Mouse (Mus musculus): ENCODE results near the gene Fut8. TPM values are rescaled to one million over a fixed set of nuclear protein-coding genes. Genes with fewer than 3 reads are reported as not detected.

The Fut8 gene
- polyA plus RNA-seq, 1 experiment from 2014 or later: 64.8 TPM

GRCm38 (mm10) chr12:77292375-77293258, 54.7 kb downstream of the Fut8 start:
- Histone ChIP-seq H3K9me3 (no peaks in the 10 kb centered on the region), H3K4me1 (no peaks in the 10 kb centered on the region), H3K27me3 (replicated peaks) (no peaks in the 10 kb centered on the region), H3K27ac (no peak overlapping the region), H3K9ac (no peak overlapping the region), H3K4me2 (no peak overlapping the region), H3K36me3 (replicated peaks) (no peaks in the 10 kb centered on the region), H3K4me3 (no peak overlapping the region)
- ATAC-seq (replicated peaks): no peak
- WGBS: 69% methylated on average over 4 of the region's 4 CpGs

GRCm38 (mm10) chr12:77296119-77296518, 58.2 kb downstream of the Fut8 start:
- WGBS: 79% methylated on average over 1 of the region's 1 CpGs
- ATAC-seq (replicated peaks): no peak
- peaks cover 5% of the 10 kb centered on the region for H3K4me1 ChIP-seq
- no peak overlapping the region for H3K4me2 ChIP-seq
- H3K36me3 ChIP-seq (replicated peaks): no peaks in the 10 kb centered on the region
- no peak overlapping the region for H3K9ac ChIP-seq
- H3K27ac ChIP-seq: no peak overlapping the region
- no peak overlapping the region for H3K4me3 ChIP-seq
- no peaks in the 10 kb centered on the region for H3K27me3 ChIP-seq (replicated peaks)
- no peaks in the 10 kb centered on the region for H3K9me3 ChIP-seq

- no peak overlapping the region for H3K27ac ChIP-seq
- no peaks in the 10 kb centered on the region for H3K9me3 ChIP-seq
- H3K4me1 ChIP-seq: peaks cover 5% of the 10 kb centered on the region
- no peak overlapping the region for H3K4me3 ChIP-seq
- no peak for ATAC-seq (replicated peaks)
- H3K36me3 ChIP-seq (replicated peaks): no peaks in the 10 kb centered on the region
- no peak overlapping the region for H3K9ac ChIP-seq
- H3K27me3 ChIP-seq (replicated peaks): no peaks in the 10 kb centered on the region
- H3K4me2 ChIP-seq: no peak overlapping the region
- 89% methylated on average over 4 of the region's 4 CpGs for WGBS
Measured at GRCm38 (mm10) chr12:77297114-77297513, 59.2 kb downstream of the Fut8 start.

GRCm38 (mm10) chr12:77297858-77298257, 59.9 kb downstream of the Fut8 start:
- Histone ChIP-seq H3K4me1 (peaks cover 5% of the 10 kb centered on the region), H3K27me3 (replicated peaks) (no peaks in the 10 kb centered on the region), H3K36me3 (replicated peaks) (no peaks in the 10 kb centered on the region), H3K9ac (no peak overlapping the region), H3K4me3 (no peak overlapping the region), H3K9me3 (no peaks in the 10 kb centered on the region), H3K27ac (no peak overlapping the region), H3K4me2 (no peak overlapping the region)
- WGBS: 89% methylated on average over 2 of the region's 2 CpGs
- ATAC-seq (replicated peaks): no peak

- H3K27ac ChIP-seq: no peak overlapping the region
- ATAC-seq (replicated peaks): no peak
- peaks cover 5% of the 10 kb centered on the region for H3K4me1 ChIP-seq
- no peak overlapping the region for H3K4me3 ChIP-seq
- 89% methylated on average over 1 of the region's 1 CpGs for WGBS
- H3K9ac ChIP-seq: no peak overlapping the region
- H3K9me3 ChIP-seq: no peaks in the 10 kb centered on the region
- H3K4me2 ChIP-seq: no peak overlapping the region
- no peaks in the 10 kb centered on the region for H3K27me3 ChIP-seq (replicated peaks)
- H3K36me3 ChIP-seq (replicated peaks): no peaks in the 10 kb centered on the region
Measured at GRCm38 (mm10) chr12:77302011-77302410, 64.1 kb downstream of the Fut8 start.

- no peaks in the 10 kb centered on the region for H3K27me3 ChIP-seq (replicated peaks)
- no peaks in the 10 kb centered on the region for H3K9me3 ChIP-seq
- no peaks in the 10 kb centered on the region for H3K36me3 ChIP-seq (replicated peaks)
- H3K4me2 ChIP-seq: no peak overlapping the region
- H3K27ac ChIP-seq: no peak overlapping the region
- no peak overlapping the region for H3K4me3 ChIP-seq
- H3K9ac ChIP-seq: no peak overlapping the region
- ATAC-seq (replicated peaks): no peak
- peaks cover 5% of the 10 kb centered on the region for H3K4me1 ChIP-seq
Measured at GRCm38 (mm10) chr12:77303367-77303766, 65.4 kb downstream of the Fut8 start.

- Histone ChIP-seq H3K9me3 (no peaks in the 10 kb centered on the region), H3K27ac (no peak overlapping the region), H3K9ac (no peak overlapping the region), H3K4me3 (no peak overlapping the region), H3K27me3 (replicated peaks) (no peaks in the 10 kb centered on the region), H3K4me1 (peaks cover 2% of the 10 kb centered on the region), H3K4me2 (no peak overlapping the region), H3K36me3 (replicated peaks) (no peaks in the 10 kb centered on the region)
- 89% methylated on average over 3 of the region's 3 CpGs for WGBS
- ATAC-seq (replicated peaks): no peak
Measured at GRCm38 (mm10) chr12:77305502-77305901, 67.6 kb downstream of the Fut8 start.

GRCm38 (mm10) chr12:77306759-77307314, 68.9 kb downstream of the Fut8 start:
- Histone ChIP-seq H3K9me3 (no peaks in the 10 kb centered on the region), H3K27ac (no peak overlapping the region), H3K4me2 (no peak overlapping the region), H3K9ac (no peak overlapping the region), H3K4me1 (no peaks in the 10 kb centered on the region), H3K36me3 (replicated peaks) (no peaks in the 10 kb centered on the region), H3K27me3 (replicated peaks) (no peaks in the 10 kb centered on the region), H3K4me3 (no peak overlapping the region)
- ATAC-seq (replicated peaks): no peak
- 88% methylated on average over 3 of the region's 3 CpGs for WGBS

GRCm38 (mm10) chr12:77309507-77309906, 71.6 kb downstream of the Fut8 start:
- no peaks in the 10 kb centered on the region for H3K9me3 ChIP-seq
- no peak overlapping the region for H3K9ac ChIP-seq
- no peak overlapping the region for H3K4me2 ChIP-seq
- H3K27ac ChIP-seq: no peak overlapping the region
- no peaks in the 10 kb centered on the region for H3K36me3 ChIP-seq (replicated peaks)
- H3K27me3 ChIP-seq (replicated peaks): no peaks in the 10 kb centered on the region
- no peak for ATAC-seq (replicated peaks)
- H3K4me3 ChIP-seq: no peak overlapping the region
- H3K4me1 ChIP-seq: no peaks in the 10 kb centered on the region

- Histone ChIP-seq H3K9ac (no peak overlapping the region), H3K4me1 (no peaks in the 10 kb centered on the region), H3K4me3 (no peak overlapping the region), H3K27ac (no peak overlapping the region), H3K36me3 (replicated peaks) (no peaks in the 10 kb centered on the region), H3K9me3 (no peaks in the 10 kb centered on the region), H3K27me3 (replicated peaks) (no peaks in the 10 kb centered on the region), H3K4me2 (no peak overlapping the region)
- no peak for ATAC-seq (replicated peaks)
Measured at GRCm38 (mm10) chr12:77313502-77313901, 75.6 kb downstream of the Fut8 start.

GRCm38 (mm10) chr12:77324142-77324541, 86.2 kb downstream of the Fut8 start:
- Histone ChIP-seq H3K36me3 (replicated peaks) (no peaks in the 10 kb centered on the region), H3K27ac (no peak overlapping the region), H3K9me3 (no peaks in the 10 kb centered on the region), H3K4me1 (no peaks in the 10 kb centered on the region), H3K9ac (no peak overlapping the region), H3K4me2 (no peak overlapping the region), H3K27me3 (replicated peaks) (no peaks in the 10 kb centered on the region), H3K4me3 (no peak overlapping the region)
- WGBS: 65% methylated on average over 3 of the region's 3 CpGs
- no peak for ATAC-seq (replicated peaks)

- 91% methylated on average over 1 of the region's 1 CpGs for WGBS
- no peaks in the 10 kb centered on the region for H3K27me3 ChIP-seq (replicated peaks)
Measured at GRCm38 (mm10) chr12:77346521-77346920, 108.6 kb downstream of the Fut8 start.

GRCm38 (mm10) chr12:77349543-77349942, 111.6 kb downstream of the Fut8 start:
- Histone ChIP-seq H3K36me3 (replicated peaks) (no peaks in the 10 kb centered on the region), H3K27me3 (replicated peaks) (no peaks in the 10 kb centered on the region), H3K4me3 (no peak overlapping the region), H3K4me2 (no peak overlapping the region), H3K4me1 (no peaks in the 10 kb centered on the region), H3K27ac (no peak overlapping the region), H3K9me3 (no peaks in the 10 kb centered on the region), H3K9ac (no peak overlapping the region)
- ATAC-seq (replicated peaks): no peak

More at GRCm38 (mm10) chr12:77346521-77346920, 108.6 kb downstream of the Fut8 start:
- H3K9ac ChIP-seq: no peak overlapping the region
- H3K27ac ChIP-seq: no peak overlapping the region
- H3K4me3 ChIP-seq: no peak overlapping the region
- no peaks in the 10 kb centered on the region for H3K36me3 ChIP-seq (replicated peaks)
- ATAC-seq (replicated peaks): no peak
- H3K4me2 ChIP-seq: no peak overlapping the region
- H3K4me1 ChIP-seq: no peaks in the 10 kb centered on the region
- H3K9me3 ChIP-seq: no peaks in the 10 kb centered on the region
